Mouse (Mus musculus): Measurements from ENCODE around the gene Pias1.
"Not testable (repeated sequence)": the region's sequence is repeated elsewhere in the genome, so short reads cannot be mapped to it uniquely, and the experiment has no call there.

Pias1 gene

DNA sequence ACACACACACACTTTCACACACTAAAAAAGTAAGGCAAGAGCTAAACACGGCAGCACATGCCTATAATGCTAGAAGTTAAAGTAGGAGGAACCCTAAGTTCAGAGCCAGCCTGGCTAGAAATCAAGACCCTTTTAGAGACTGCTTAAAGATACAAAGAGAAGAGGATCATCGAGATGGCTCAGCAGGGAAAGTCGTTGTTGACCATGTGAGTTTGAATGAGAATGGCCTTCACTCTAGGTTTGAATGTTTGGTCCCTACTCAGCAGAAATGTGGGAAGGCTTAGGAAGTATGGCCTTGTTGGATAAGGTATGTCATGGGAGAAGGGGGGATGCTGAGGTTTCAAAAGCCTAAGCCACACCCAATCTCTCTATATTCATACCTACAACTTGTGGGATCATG, 46.8 kb downstream of the Pias1 start:
- no peak for DNase-seq (ENCODE audit: low spot score)

DNA sequence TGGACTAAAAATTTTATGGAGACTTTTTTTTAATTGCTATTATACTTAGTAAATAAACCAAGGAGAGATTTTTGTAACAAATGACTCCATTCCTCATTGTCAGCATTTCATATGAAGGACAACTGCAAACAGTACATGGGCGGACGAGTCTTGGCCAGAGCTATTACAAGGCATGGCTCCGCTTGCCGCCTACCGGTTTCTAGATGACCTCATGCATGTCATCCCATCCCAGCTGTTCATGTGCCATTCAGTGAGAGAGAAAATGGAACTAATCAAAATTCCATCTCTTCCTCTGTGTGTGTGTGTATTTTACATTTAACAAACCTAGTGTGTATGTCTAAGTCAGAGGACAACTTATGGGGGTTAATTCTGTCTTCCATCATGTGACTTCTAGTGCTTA, 51.9 kb downstream of the Pias1 start:
- DNase-seq (ENCODE audit: low spot score): no peak

DNA sequence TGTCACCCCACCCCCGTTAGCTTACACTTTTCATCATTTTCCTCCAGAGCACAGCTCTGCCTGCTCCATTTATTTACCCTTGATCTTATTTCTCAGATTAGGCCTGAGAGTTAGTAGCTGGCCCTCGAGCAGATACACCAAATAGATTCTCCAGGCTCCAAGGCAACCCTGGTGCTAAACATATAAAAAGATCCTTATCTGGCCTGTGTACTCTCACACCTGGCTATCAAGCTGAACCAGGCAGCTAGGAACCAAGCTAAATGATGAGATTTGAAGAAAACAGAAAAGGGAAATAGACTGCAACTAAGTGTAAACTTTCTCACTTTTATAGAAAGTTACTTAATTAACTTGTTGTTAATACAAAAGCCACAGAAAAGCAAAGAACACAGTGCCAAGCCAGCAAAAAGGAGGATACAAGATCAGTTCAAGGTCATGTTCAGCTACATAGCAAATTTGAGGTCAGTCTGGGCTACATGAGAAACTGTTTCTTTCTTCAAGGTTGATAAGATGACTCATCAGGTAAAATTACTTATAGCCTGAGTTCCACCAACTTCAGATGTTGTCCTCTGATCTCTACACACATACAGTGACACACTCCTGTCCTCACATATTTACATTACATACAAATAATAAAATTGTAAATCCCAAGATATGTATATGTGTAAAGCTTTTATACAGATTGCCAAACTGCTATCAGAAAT, 52.9 kb downstream of the Pias1 start:
- no peak for DNase-seq (ENCODE audit: low spot score)

DNA sequence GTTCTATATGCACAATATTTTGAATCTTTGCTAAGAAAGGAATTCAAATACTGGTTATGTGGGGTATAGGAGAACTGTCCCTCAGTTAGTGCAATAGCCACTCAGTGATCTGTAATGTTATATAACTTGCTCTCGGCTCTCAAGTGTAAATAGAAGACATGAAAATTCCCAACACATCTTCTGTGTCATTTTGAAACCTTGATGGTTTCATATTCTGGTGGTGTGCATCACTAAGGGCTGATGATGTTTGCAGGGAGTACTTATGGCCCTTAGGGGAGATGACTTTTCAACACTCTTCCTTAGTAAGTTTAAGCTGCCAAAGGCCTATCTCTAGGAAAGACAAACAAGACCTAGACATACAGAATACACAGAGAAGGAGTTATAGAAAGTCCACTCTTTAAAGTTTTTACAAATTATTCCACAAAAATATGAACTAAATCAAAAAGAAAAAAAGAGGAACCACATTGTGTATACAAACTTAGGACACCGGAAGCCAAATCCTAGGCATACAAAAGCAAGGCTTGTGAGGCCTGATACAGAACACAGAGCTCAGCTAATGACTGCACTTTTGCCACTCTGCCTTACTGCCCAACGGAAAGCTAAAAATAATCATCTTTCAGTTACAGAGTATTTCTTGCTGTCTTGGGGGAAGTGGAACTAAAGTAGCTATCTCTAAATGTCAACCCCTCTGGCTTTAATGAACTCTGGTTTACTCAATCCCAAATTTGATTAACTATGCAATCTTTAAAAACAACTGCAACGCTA, 55.0 kb downstream of the Pias1 start:
- no peak for DNase-seq (ENCODE audit: low spot score)

DNA sequence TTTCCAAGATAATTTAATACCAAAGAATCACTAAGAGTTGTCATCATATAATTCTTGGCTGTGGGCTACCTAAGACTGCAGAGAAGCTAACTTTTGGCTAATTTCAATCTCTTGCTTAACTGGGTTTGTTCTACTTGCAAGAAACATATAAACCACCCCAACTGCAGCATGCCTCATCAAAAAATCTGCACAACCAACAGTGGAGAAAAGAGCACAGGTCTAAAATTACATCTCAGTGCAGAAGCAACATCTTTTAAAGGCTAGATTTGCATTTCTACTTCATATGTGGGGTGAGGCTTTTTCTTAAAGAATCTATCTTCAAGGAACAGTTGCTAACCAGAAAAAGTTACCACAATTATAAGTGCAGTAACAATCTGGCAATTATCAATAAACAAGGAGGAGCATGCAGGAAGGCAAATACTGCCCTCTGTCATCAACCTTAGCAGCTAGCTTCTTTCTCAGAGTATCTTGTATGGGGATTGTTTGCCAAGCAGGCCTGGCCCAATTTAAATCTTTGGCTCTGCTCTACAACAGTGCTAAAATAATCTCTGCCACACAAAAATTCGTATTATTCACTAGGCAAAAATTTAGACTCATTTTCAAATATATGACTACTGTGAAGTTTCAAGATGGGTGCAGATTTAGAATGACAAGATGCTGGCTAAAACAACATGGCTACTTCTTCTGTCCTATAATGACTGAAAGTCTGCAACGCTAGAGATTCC, 62.7 kb downstream of the Pias1 start:
- DNase-seq (ENCODE audit: low spot score): no peak

DNA sequence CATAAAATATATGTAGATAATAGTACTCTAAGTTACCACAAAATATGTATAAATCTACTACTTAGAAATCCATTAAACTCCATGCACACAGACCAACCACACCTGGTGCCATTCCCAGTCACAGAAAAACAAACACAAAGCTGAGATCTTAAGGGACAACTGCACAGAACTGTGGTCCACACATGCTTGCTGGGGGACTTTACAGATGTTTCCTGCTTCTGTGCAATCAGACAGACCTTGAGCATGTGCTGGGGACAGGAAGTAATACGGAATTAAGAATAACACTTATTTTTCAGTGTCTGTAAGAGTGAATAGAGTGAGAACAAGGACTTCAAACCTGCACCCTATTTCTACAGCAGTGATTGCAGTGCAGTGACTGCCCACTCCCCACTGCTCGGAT, 66.8 kb downstream of the Pias1 start:
- DNase-seq (ENCODE audit: low spot score): no peak

DNA sequence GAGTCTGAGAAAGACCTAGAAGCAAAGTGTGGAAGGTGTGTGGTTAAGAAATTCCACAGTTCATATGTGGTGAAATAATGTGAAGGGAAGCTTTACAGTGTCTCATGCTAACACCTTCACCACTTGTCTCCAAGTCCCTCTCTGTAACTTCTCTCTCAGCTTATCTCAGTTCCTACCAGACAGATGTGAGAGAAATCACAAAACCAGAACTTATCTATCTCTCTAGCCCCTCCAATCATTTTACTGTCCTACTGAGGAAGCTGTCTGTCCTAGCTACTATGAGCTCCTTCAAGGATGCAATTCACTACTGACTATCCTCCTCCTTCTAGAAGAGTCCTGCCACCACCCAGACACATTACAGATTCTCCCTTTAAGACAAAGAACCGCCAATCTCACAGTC, 70.7 kb downstream of the Pias1 start:
- no peak for DNase-seq (ENCODE audit: low spot score)

DNA sequence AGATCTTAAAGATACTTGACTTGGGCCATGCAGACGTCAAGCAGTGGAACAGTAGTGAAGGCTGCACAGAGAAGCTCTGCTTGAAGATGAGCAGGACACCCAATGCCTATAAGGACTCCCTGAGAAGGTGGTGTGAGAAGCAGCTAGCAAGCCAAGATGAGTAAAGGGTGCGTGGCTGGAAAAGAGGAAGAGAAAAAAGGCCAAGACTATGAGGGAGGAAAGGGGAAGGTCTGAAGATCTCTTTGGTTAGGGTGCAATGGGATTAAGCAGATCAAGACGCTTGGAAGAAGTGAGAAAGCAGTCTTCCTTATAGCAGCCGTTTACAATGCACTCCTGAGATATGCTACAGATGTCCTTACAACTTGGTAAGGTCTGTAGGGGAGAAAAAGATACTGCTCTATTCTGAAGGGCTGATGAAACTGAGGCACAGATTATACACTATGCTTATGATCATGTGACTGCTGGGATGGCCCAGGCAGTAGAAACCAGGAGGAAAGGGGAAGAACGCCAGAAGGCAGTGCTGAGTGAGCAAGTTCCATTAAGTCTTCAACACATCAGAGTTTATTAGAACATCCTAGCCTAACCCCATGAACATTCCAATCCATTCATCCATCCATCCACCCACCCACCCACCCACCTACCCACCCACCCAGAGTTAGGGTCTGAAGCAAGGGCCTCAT, 74.2 kb downstream of the Pias1 start:
- DNase-seq (ENCODE audit: low spot score): no peak

DNA sequence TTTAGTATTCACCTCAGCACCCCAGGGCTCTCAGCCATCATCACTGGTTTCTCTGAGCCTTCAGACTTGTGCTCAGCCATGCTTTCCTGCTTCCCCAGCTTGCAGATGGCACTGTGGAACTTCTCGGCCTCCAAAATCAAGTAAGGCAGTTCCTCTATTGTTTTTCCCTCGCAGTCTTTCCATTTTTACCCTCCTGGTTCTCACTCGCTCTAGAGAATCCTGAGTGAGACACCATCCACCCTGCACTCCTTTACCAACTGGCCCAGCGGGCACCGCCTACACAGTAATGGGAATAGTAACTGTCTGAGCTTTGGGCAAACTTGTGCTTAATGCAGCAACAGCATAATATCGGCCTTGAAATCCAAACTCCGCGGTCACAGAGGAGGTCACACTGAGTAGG, 82.7 kb downstream of the Pias1 start:
- no peak for DNase-seq (ENCODE audit: low spot score)

DNA sequence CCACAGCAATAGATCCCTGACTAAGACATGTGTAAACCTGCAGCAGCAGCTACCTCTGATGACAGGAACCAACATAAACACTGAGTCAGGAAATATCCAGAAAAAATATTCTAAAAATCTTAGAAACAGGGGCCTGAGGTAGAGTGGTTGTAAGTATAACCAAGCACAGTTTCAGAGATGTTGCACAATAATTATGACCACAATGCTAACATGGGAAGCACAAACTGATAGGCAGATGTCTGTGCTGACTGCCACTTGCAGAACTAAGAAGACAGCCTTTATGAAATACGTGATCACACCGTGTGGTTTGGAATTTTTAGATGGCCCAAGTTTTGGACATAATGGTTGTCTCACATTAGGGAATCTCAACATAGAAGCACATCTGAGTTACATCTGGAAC, 83.9 kb downstream of the Pias1 start:
- no peak for DNase-seq (ENCODE audit: low spot score)

DNA sequence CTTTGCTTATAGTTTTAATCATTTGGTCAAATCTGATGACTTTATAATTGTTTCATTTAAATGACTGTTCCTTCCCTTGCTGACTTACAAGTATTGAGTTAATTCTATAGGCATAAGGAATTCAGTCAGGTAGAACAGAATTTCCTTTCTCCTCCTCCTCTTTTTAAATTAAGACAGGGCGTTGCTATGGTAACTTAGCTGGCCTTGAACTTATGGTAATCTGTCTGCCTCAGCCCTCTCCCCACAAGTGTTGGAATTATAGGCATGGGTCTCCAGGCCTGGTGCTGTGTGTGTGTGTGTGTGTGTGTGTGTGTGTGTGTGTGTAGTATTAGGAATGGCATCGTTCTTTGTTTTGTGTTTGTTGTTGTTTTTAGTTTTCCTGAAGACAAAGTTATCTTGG, 86.0 kb downstream of the Pias1 start:
- no peak for DNase-seq (ENCODE audit: low spot score)

DNA sequence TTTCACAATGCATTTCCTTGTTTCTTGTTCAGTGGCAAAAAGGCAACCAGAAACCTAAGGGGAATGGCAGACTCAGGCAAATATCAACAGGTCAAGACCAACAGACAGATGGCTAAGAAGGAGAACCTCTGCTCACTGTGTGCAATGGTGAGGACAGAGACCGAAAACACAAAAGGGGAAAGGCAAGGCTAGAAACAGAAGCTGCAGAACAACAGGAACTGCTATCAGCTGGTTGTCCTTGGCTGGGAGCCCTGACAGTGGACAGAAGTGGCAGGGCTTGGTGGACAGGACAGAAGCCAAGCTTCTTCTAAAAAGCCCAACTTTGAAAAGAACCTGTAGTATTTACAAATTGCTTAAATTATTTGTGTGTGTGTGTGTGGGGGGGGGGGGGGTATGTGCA, 93.2 kb downstream of the Pias1 start:
- DNase-seq (ENCODE audit: low spot score): no peak

DNA sequence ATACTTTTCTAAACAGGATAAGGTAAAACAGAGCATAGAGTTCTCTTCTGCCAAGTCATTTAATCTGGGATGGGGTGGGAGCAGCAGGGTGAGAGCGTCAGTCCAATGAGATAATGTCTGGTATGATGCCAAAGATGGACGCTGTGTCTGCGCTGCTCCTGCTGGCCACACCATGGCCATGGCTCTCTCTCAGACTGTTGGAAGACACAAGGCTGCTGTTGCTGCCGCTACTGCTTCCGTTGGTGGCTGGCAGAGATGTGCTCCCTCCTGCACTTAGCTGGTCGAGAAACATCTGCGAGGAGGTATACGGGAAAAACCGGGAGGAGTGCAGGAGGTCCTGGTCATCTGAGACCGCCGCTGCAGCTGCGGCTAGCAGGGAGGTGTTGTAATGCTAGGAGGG, 105.9 kb downstream of the Pias1 start:
- no peak for DNase-seq (ENCODE audit: low spot score)

DNA sequence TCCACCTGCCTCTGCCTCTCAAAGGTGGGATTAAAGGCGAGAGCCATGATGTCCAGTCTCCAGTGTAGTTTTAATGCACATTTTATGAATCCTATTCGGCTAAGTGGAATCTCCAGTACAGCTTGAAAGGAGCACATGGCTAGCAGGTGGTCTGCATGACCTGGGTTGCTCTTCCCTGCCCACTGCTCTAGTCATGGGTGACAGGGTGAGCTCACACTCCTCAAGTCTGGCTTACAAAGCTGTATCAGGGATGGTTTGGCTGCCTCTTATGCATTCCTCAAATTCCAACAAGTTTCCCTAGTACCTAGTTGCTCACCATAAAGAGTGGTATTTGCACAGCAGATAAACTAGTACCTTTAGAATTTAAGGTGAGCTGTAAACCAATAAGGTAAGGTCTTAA, 109.9 kb downstream of the Pias1 start:
- DNase-seq (ENCODE audit: low spot score): no peak

DNA sequence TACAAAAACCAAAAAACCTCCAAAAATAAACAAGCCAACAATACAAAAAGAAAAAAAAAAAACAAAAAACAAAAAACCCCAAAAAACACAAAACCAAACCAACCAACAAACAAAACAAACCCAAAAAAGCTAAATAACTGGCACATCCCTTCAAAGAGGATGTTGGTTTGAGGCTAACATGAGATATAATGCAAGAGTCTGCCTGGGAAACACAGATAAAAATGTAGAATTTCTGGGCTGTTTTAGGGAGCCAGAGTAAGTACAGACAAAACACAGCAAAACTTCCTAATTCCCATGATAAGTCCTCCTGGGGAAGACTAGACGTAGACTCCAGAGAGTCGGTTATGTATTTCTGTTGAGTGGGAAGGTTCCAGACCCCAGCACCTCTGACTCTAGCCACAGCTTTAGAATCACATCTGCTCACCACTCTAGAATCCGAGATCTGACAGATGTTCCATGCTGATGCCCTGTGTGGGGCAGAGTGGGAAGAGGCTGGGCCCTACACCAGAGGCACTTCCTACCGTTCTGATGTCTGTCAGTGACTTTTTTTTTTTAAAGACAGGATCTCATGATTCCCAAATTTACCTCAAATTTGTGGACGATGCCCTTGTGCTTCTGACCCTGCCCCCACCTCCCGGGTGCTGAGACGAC, 110.6 kb downstream of the Pias1 start:
- no peak for DNase-seq (ENCODE audit: low spot score)

DNA sequence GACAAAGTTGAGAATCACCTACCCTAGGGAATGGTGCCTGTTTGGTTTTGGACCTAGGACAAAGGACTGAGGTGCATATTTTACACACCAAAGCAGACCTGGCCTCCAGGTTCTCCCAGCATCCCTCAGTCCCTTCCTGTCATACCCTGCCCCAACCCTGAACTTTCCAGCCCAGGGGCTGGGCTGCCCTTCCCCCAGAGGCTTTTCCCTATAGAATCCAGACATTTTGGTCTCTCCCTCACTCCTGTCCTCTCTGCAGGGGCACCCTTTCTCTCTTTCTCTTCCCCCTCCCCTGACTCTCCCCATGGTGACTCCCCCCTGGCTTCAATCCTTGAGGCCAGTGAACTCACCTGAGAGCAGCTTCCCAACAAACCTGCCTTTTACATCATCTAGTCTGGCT, 117.0 kb downstream of the Pias1 start:
- DNase-seq (ENCODE audit: low spot score): no peak

DNA sequence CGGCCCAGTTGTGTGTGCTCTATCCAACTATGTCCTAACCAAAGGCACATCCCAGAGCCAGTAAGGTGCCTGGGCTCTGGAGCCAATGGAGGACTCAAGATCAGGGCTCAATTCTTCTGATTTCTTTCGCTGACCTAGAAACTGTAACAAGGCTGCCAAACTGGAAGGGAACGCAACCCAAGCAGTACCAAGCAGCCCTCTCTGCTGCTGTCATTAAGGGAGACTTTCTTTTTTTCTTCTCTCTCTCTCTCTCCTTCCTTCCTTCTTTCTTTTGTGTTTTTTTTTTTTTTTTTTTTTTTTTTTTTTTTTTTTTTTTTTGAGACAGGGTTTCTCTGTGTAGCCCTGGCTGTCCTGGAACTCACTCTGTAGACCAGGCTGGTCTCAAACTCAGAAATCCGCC, 118.5 kb downstream of the Pias1 start:
- DNase-seq (ENCODE audit: low spot score): not testable (repeated sequence)

DNA sequence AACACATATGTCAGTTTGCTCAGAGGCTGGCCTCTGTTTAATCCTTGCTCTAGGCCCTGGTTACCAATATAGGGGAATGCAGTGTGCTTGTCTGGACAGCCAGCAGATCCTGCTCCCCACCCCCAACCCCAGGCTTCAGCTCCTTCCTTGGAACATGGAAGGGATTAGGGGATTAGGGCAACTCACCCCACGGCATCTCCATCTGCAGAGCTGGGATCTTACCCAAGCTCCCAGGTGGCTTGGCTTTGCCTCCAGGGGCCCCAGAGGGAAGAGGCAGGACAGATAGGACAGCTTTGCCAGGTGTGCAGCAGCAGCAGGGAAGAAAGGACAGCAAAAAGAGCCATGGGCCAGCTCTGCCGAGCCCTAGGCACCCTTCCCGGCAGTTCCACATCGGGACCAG, 126.9 kb downstream of the Pias1 start:
- no peak for DNase-seq (ENCODE audit: low spot score)

DNA sequence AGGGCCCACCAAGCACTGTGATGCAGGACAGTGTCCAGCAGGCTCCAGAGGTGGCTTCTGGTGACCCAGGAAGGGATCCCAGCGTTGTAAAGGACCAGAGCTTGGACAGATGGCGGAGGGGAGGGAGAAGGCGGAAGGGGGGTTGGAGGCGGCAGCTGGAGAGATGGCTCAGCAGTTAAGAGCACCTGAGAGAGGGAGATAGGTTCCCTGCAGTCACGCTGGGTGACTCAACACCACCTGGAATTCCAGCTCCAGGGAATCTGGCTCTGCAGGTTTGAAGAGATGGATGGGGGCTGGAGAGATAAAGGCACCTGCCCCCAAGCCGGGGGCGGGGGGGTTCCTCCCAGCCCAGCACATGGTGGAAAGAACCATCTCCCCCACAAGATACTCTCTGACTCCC, 127.6 kb downstream of the Pias1 start:
- DNase-seq (ENCODE audit: low spot score): not testable (repeated sequence)

DNA sequence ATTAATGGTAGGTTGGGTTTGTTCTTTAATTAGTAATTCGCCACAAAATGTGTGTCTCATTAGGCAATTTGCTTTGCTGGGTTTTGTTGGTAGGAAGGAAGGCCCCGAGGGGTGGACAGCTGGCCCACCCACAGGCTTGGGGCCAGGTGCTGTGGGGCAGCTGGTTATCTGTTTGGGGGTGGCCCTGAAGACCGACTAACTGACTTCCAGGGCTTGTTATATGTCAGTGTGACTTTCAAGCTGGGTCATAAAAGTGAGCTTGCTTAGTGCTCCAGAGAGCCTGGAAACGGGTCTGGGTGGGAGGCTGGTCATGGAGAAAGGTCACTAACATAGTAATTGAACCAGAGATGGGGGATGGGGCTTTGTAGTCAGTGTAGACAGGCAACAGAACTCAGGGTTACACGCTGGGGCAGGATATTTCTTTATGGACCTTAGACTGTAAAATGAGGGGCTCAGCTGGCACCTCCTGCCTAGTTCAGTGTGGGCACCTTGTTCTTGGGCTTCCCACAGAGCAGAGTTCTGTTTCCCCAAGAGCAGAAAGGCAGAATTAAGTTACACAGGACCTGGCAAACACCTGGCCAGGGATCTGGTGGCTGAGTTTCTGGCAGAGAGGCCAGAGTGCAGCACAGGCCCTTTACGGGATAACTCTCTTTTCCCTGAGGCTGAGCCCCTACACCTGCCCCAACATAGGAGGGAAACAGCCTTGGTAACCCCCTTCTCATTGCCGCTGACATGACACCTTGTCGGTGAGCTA, 129.3 kb downstream of the Pias1 start:
- no peak for DNase-seq (ENCODE audit: low spot score)

DNA sequence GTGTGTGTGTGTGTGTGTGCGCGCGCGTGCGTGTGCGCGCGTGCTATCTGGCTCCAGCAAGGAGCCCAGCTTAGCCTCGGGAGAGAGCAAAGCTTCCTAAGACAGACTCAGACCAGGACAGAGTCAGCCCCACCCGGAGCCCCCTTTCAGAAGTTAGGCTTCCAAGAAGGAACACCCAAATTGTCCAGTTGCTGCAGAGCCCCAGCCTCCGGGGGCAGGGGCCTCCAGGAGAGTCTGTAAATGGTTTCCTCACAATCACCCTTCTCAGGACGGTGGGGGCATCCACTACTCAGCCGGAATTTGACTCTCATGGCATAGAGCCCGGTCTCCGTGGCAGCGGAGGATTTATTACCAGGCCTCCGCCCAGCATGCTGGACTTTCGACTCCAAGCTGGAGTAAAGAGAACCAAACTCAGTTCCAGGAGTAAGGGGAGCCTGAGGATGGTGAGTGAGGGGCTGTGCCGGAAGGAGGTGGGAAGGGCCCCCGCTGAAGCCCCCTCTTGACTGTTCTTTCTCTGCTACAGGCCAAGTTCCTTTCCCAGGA, 129.9 kb downstream of the Pias1 start, which contains the start of gene Calml4:
Gene Calml4, plus strand, starts transcription at position 362 of the 543 bp plus-strand sequence.
- no peak for DNase-seq (ENCODE audit: low spot score)
